Comparison of ENCODE assay signal across 8 mouse cellular contexts in genomic region chr2:167313501-167314326, GRCm38 (mm10). TPM values are rescaled to one million over a fixed set of nuclear protein-coding genes. Genes with fewer than 3 reads are reported as not detected.
A peak's percentile ranks its signal among the peaks of the same experiment; 100 is the strongest.
DNase-seq lines count a peak whose midpoint lies in the region; ATAC-seq and TF ChIP-seq lines count a peak whose summit lies in the region.

No protein-coding gene starts in this region.

- H3K27ac ChIP-seq in heart, embryonic 12.5 days (ENCODE audit: poor library complexity, severe bottlenecking): peak overlapping the region; percentile 67
- H3K27ac ChIP-seq in kidney, embryonic 14.5 days (ENCODE audit: low read depth, low read length): peak overlapping the region; percentile 43; the same call in 1 of the 2 replicates
- peak overlapping the region; percentile 71 for H3K27ac ChIP-seq in small intestine, adult 2 months (ENCODE audit: insufficient read depth, low read depth, low read length)

- H3K4me1 ChIP-seq in heart, embryonic 12.5 days (replicated peaks): peaks cover 60% of the 10 kb centered on the region
- peaks cover 19% of the 10 kb centered on the region; the same call in 1 of the 2 replicates for H3K4me1 ChIP-seq in kidney, embryonic 14.5 days (ENCODE audit: control insufficient read depth, insufficient read depth, low read length)
- peaks cover 35% of the 10 kb centered on the region for H3K4me1 ChIP-seq in small intestine, adult 2 months (ENCODE audit: control insufficient read depth, insufficient read depth, insufficient read length, low read length)

- no peak overlapping the region for H3K4me2 ChIP-seq in heart, embryonic 12.5 days
- H3K4me2 ChIP-seq in kidney, embryonic 14.5 days (replicated peaks; ENCODE audit: low read depth, low read length): no peak overlapping the region

- peaks cover 33% of the 10 kb centered on the region for H3K36me3 ChIP-seq in heart, embryonic 12.5 days
- peaks cover 10% of the 10 kb centered on the region; the same call in 1 of the 2 replicates for H3K36me3 ChIP-seq in kidney, embryonic 14.5 days (ENCODE audit: control insufficient read depth, insufficient read depth, low read length)
- peaks cover 29% of the 10 kb centered on the region for H3K36me3 ChIP-seq in small intestine, adult 2 months (ENCODE audit: control insufficient read depth, insufficient read depth, low read length)

- 0 out of 2 replicates have a peak overlapping the region, but pooled peaks have one; percentile 33 for H3K9ac ChIP-seq in heart, embryonic 12.5 days
- H3K9ac ChIP-seq in kidney, embryonic 14.5 days (ENCODE audit: low read depth, low read length): no peak overlapping the region

- TF ChIP-seq CTCF in small intestine, adult 2 months (IDR thresholded peaks at IDR 0.05; ENCODE audit: extremely low read depth, insufficient read length, insufficient replicate concordance, low read depth, low read length): no peak

- H3K27me3 ChIP-seq in heart, embryonic 12.5 days (replicated peaks): no peaks in the 10 kb centered on the region
- no peaks in the 10 kb centered on the region for H3K27me3 ChIP-seq in kidney, embryonic 14.5 days (ENCODE audit: control insufficient read depth, insufficient read depth, low read length)
- no peaks in the 10 kb centered on the region for H3K27me3 ChIP-seq in small intestine, adult 2 months (ENCODE audit: control insufficient read depth, insufficient read depth, low read length)

- no peak for TF ChIP-seq POLR2A in small intestine, adult 2 months (IDR thresholded peaks at IDR 0.05; ENCODE audit: low read depth, low read length)

- peak; percentile 66 for ATAC-seq in heart, embryonic 12.5 days (ENCODE audit: insufficient number of reproducible peaks, low FRiP score)
- ATAC-seq in kidney, embryonic 14.5 days (ENCODE audit: low FRiP score, low TSS enrichment): peak; percentile 69

- H3K4me3 ChIP-seq in heart, embryonic 12.5 days: no peak overlapping the region
- H3K4me3 ChIP-seq in kidney, embryonic 14.5 days (ENCODE audit: low read length): no peak overlapping the region
- no peak overlapping the region for H3K4me3 ChIP-seq in small intestine, adult 2 months (ENCODE audit: low read depth, low read length)

- H3K9me3 ChIP-seq in heart, embryonic 12.5 days (replicated peaks): no peaks in the 10 kb centered on the region
- no peaks in the 10 kb centered on the region for H3K9me3 ChIP-seq in kidney, embryonic 14.5 days (ENCODE audit: control insufficient read depth, low read length)

- DNase-seq in urinary bladder, postnatal 25 days (ENCODE audit: low spot score): peak; percentile 31
- no peak for DNase-seq in urinary bladder, postnatal 10 days (ENCODE audit: low spot score)
- DNase-seq in cerebellum, postnatal 14 days: peak; percentile 72 to 84
- peak; percentile 88 for DNase-seq in lung, postnatal 10 days
- no peak for DNase-seq in layer of hippocampus, adult 9-10 months (ENCODE audit: low spot score)

- 56% methylated on average over 13 of the region's 13 CpGs for WGBS in heart, embryonic 12.5 days
- 58% methylated on average over 13 of the region's 13 CpGs for WGBS in kidney, embryonic 14.5 days
- WGBS in small intestine, adult 2 months: 31% methylated on average over 13 of the region's 13 CpGs

RNA-seq across cellular contexts. Expression of gene B4galt5, which starts 35.3 kb away (rescaled TPM):
- polyA plus RNA-seq in heart, embryonic 12.5 days (2016; fragmentation: Nextera tagmentation; extraction: Ambion mirVana): 14.9 and 21.1 TPM in 2 replicates
- 12.2 and 13.1 TPM in 2 replicates for polyA plus RNA-seq in kidney, embryonic 14.5 days (2014; fragmentation: Nextera tagmentation; extraction: Ambion mirVana)
- polyA plus RNA-seq in small intestine, adult 2 months (2012; rRNA removed): 24.8 and 84.7 TPM in 2 replicates

Comparison
In these comparisons a context has a peak if more than half of its experiments do, and no peak if none do; other contexts are left out.
1. DNase-seq: peak in urinary bladder, postnatal 25 days (single experiment), cerebellum, postnatal 14 days (2 of 2) and lung, postnatal 10 days (single experiment); none in urinary bladder, postnatal 10 days (single experiment) and layer of hippocampus, adult 9-10 months (single experiment).
2. Peak in every context shown above with its lines, with median percentiles within 50 percentile points of each other: H3K27ac ChIP-seq.